ENCODE assay signal across 13 mouse cellular contexts in the genomic region with DNA sequence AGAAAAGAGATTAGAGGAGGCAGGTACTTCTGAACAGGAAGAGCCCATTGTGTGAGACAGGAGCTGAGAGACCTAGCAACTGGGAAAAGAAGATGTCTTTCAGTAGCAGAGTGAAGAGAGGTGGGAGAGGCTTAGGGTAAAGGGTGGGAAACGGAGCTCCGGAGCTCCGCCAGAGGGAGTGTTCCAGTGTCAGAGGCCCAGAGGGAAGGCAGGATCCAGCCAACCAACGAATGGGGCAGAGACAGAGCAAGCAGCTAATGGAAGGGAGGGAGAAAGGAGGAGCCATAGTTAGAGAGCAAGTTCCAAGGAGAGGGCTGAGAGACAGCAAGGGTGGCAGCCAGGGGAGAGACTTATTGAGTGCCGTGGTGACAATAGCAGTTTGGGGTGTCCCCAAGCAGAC. TPM values are rescaled to one million over a fixed set of nuclear protein-coding genes. Genes with fewer than 3 reads are reported as not detected.
DNase-seq lines count a peak whose midpoint lies in the region; ATAC-seq lines count a peak whose summit lies in the region.
"Had no signal": no experiment of that assay in that cellular context is flagged by ENCODE, and none has a peak within 500 bp of the region (broad histone marks: within the 10 kb centered on the region; RNA-seq: fewer than 3 reads in every experiment).

No protein-coding gene starts in this region.

- H3K27ac ChIP-seq in hindbrain, embryonic 10.5 days = no peak overlapping the region
- H3K27ac ChIP-seq in hindbrain, embryonic 16.5 days (ENCODE audit: low read depth, low read length) = no peak overlapping the region
- no peak overlapping the region; the same call in 1 of the 2 replicates for H3K27ac ChIP-seq in midbrain, embryonic 10.5 days (replicated peaks)
- H3K27ac ChIP-seq in midbrain, embryonic 11.5 days (ENCODE audit: low read depth, low read length) = no peak overlapping the region
- H3K27ac ChIP-seq: hindbrain, embryonic 15.5 days had no signal

- DNase-seq in adrenal gland, postnatal 14 days = peak; percentile 16
- DNase-seq in adrenal gland, adult 18-20 months (ENCODE audit: low spot score in 2 of 2) = no peak
- peak; percentile 6 for DNase-seq in hindbrain, embryonic 10.5 days (ENCODE audit: low spot score)
- peak; percentile 28 for DNase-seq in midbrain, embryonic 10.5 days (ENCODE audit: low spot score)
- DNase-seq in midbrain, embryonic 11.5 days (ENCODE audit: low spot score, missing footprints) = no peak
- DNase-seq in retina, embryonic 14.5 days (ENCODE audit: low spot score) = peak; percentile 47
- no peak for DNase-seq in left cerebral cortex, adult 18-20 months (ENCODE audit: low spot score in 2 of 2)
- DNase-seq: cerebellum, adult 18-20 months; heart, adult 11 months; right cerebral cortex, postnatal 14 days had no signal

- H3K4me1 ChIP-seq in hindbrain, embryonic 10.5 days (replicated peaks) = peaks cover 30% of the 10 kb centered on the region
- H3K4me1 ChIP-seq in hindbrain, embryonic 16.5 days (ENCODE audit: control insufficient read depth, insufficient read depth, low read depth, low read length) = peaks cover 26% of the 10 kb centered on the region
- peaks cover 38% of the 10 kb centered on the region for H3K4me1 ChIP-seq in midbrain, embryonic 10.5 days
- peaks cover 10% of the 10 kb centered on the region for H3K4me1 ChIP-seq in midbrain, embryonic 11.5 days (ENCODE audit: control insufficient read depth, insufficient read depth, low read length)

- H3K4me2 ChIP-seq in hindbrain, embryonic 16.5 days (ENCODE audit: low read length) = no peak overlapping the region
- no peak overlapping the region for H3K4me2 ChIP-seq in midbrain, embryonic 11.5 days
- H3K4me2 ChIP-seq: hindbrain, embryonic 15.5 days; liver, embryonic 11.5 days had no signal

- peaks cover 9% of the 10 kb centered on the region for H3K9me3 ChIP-seq in hindbrain, embryonic 10.5 days
- H3K9me3 ChIP-seq in hindbrain, embryonic 16.5 days (ENCODE audit: control insufficient read depth, low read length) = peaks cover 2% of the 10 kb centered on the region; the same call in 1 of the 2 replicates
- peaks cover 12% of the 10 kb centered on the region for H3K9me3 ChIP-seq in midbrain, embryonic 10.5 days (replicated peaks)
- H3K9me3 ChIP-seq in midbrain, embryonic 11.5 days (ENCODE audit: control insufficient read depth, low read length) = no peaks in the 10 kb centered on the region; the same call in 1 of the 2 replicates
- H3K9me3 ChIP-seq: hindbrain, embryonic 15.5 days had no signal

- ATAC-seq in hindbrain, embryonic 16.5 days = no peak
- no peak for ATAC-seq in midbrain, embryonic 11.5 days (ENCODE audit: low FRiP score)

- no peaks in the 10 kb centered on the region for H3K27me3 ChIP-seq in hindbrain, embryonic 10.5 days (ENCODE audit: insufficient read depth, poor library complexity, severe bottlenecking)
- no peaks in the 10 kb centered on the region for H3K27me3 ChIP-seq in hindbrain, embryonic 16.5 days (replicated peaks; ENCODE audit: control insufficient read depth, insufficient read depth, low read length)
- H3K27me3 ChIP-seq in midbrain, embryonic 10.5 days (ENCODE audit: low read depth, poor library complexity, severe bottlenecking) = no peaks in the 10 kb centered on the region
- no peaks in the 10 kb centered on the region for H3K27me3 ChIP-seq in midbrain, embryonic 11.5 days (ENCODE audit: control insufficient read depth, insufficient read depth, low read length)
- H3K27me3 ChIP-seq: hindbrain, embryonic 15.5 days had no signal

- H3K36me3 ChIP-seq in hindbrain, embryonic 10.5 days = peaks cover 14% of the 10 kb centered on the region
- H3K36me3 ChIP-seq in hindbrain, embryonic 16.5 days (ENCODE audit: control insufficient read depth, insufficient read depth, low read length) = peaks cover 8% of the 10 kb centered on the region
- peaks cover 18% of the 10 kb centered on the region for H3K36me3 ChIP-seq in midbrain, embryonic 10.5 days
- peaks cover 4% of the 10 kb centered on the region; the same call in 1 of the 2 replicates for H3K36me3 ChIP-seq in midbrain, embryonic 11.5 days (ENCODE audit: control insufficient read depth, insufficient read depth, low read length)

- 35% methylated on average over 5 of the region's 5 CpGs for WGBS in hindbrain, embryonic 10.5 days
- WGBS in hindbrain, embryonic 16.5 days = 26% methylated on average over 5 of the region's 5 CpGs
- WGBS in midbrain, embryonic 10.5 days = 20% methylated on average over 5 of the region's 5 CpGs
- WGBS in midbrain, embryonic 11.5 days = 25% methylated on average over 5 of the region's 5 CpGs

- H3K9ac ChIP-seq in hindbrain, embryonic 16.5 days (ENCODE audit: low read depth, low read length) = no peak overlapping the region
- no peak overlapping the region for H3K9ac ChIP-seq in midbrain, embryonic 11.5 days (ENCODE audit: low read length)
- H3K9ac ChIP-seq: hindbrain, embryonic 15.5 days had no signal

- no peak overlapping the region for H3K4me3 ChIP-seq in hindbrain, embryonic 10.5 days
- H3K4me3 ChIP-seq in hindbrain, embryonic 16.5 days (ENCODE audit: low read length) = no peak overlapping the region
- no peak overlapping the region for H3K4me3 ChIP-seq in midbrain, embryonic 10.5 days
- no peak overlapping the region for H3K4me3 ChIP-seq in midbrain, embryonic 11.5 days (ENCODE audit: low read depth, low read length)
- H3K4me3 ChIP-seq: hindbrain, embryonic 15.5 days had no signal

RNA-seq across cellular contexts. Expression of gene D3Ertd254e, which starts 4.5 kb away (rescaled TPM):
- total RNA-seq in adrenal gland, postnatal 14 days (2021) = 5.9 and 7.1 TPM in 2 replicates
- 1 to 10 TPM; 5.8 to 7.4 TPM for total RNA-seq in adrenal gland, adult 18-20 months (2021)
- polyA plus RNA-seq in hindbrain, embryonic 10.5 days (2016; fragmentation: Nextera tagmentation; extraction: Ambion mirVana) = 7.1 and 7.5 TPM in 2 replicates
- 14.9 and 15.7 TPM in 2 replicates for polyA plus RNA-seq in hindbrain, embryonic 16.5 days (2015; fragmentation: Nextera tagmentation; extraction: Ambion mirVana)
- polyA plus RNA-seq in midbrain, embryonic 10.5 days (2016; fragmentation: Nextera tagmentation; extraction: Ambion mirVana) = 9.1 and 10.5 TPM in 2 replicates
- 9.3 and 10.6 TPM in 2 replicates for polyA plus RNA-seq in midbrain, embryonic 11.5 days (2014; fragmentation: Nextera tagmentation; extraction: Ambion mirVana)
- total RNA-seq in left cerebral cortex, adult 18-20 months (2021) = 10 to 100 TPM; 19.5 to 20.7 TPM

Comparison
In these comparisons a context has a peak if more than half of its experiments do, and no peak if none do; other contexts are left out.
1. DNase-seq: peak in adrenal gland, postnatal 14 days (single experiment), hindbrain, embryonic 10.5 days (single experiment), midbrain, embryonic 10.5 days (single experiment) and retina, embryonic 14.5 days (single experiment); none in adrenal gland, adult 18-20 months (0 of 2), midbrain, embryonic 11.5 days (single experiment) and left cerebral cortex, adult 18-20 months (0 of 2).